Mouse (Mus musculus) monocyte, adult 5-6 weeks (primary cell): ENCODE data around the gene Cops7b. TPM values are rescaled to one million over a fixed set of nuclear protein-coding genes. Genes with fewer than 3 reads are reported as not detected.
A peak's percentile ranks its signal among the peaks of the same experiment; 100 is the strongest.
"Not testable (repeated sequence)": the region's sequence is repeated elsewhere in the genome, so short reads cannot be mapped to it uniquely, and the experiment has no call there.

ENCODE experiments used
- ATAC-seq: fragments of 153-309, 156-312 bp; replicated peaks from 2 replicates; pipeline ENCODE4 v1.8.0; 2017; ENCODE audit warnings: mild to moderate bottlenecking; ENCODE audit not compliant: low TSS enrichment, insufficient number of reproducible peaks, severe bottlenecking, poor library complexity, low FRiP score
- total RNA-seq: library from RNA; stranded (forward); fragments of 200-1000, 200-491, 200-594 nt; gene quantifications from 3 replicates; pipeline ENCODE4 v1.2.3, GENCODE M21; 2017

The Cops7b gene
- 5.7 to 10.7 TPM (median 8.9 TPM) in 3 replicates for total RNA-seq

DNA sequence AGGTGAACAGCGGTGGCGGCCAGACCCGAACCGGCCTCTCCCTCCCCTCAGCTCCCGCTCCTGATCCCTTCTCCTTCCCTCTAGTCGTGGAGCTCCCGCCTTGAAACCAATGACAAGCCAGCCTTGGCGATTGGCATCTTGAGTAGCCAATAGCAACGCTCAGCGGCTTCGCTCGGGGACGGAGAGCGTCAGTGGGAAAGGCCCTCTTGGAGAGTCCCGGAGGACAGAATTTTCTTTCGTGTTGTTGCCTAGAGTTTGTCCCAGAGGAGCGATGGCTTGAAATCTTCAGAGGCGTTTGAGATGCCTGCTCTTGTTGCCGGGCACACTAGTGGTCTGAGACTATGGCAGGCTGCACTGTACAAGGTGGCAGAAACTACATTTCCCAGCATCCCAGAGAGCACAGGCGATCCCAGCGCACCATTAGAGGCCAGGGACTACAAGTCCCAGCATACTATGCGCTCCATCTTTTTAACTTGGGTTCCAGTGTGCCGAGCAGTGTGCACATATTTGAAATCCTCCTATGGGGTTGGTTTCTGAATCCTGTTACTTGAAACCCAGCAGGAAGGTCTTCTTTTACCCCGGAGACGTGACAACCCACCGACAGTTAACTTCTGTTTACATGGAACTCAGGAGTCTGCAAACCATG is at the start of gene Cops7b, which contains the start of gene Pde6d:
TSS of gene Cops7b (plus strand) at position 454 of the 646 bp plus-strand sequence.
TSS of gene Pde6d (minus strand) at position 179 of the 646 bp plus-strand sequence.
- peak; percentile 91 for ATAC-seq

DNA sequence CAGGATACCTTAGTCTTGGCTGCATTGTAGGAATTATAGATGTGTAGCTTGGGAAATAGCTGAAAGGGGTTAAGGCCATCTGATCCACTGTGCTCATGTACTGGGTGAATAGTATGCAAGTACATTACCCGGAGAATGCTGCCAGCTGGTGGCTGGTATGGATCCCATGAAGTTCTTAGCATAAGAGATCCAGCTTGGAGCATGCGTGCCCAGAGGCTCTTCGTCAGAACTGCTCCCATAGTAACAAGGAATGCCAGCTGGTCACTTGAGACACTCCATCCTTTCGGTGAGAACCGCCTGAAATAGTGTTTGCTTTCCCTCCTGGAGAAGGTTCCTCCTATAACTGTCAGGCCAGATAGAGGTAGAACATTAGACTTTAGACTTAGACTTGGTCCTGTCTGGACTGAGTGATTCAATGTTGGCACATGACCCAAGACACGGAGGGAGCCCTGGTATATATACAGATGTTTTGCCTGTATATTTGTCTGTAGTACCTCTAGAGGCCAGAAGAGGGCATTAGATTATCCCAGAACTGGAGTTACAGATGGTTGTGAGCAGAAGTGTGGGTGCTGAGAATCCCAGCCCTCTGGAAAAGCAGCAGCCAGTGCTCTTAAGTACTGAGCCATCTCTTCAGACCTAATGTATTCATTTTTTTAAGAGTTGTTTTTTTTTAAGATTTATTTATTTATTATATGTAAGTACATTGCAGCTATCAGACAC is 49.1 kb upstream of the Cops7b start:
- no peak for ATAC-seq

DNA sequence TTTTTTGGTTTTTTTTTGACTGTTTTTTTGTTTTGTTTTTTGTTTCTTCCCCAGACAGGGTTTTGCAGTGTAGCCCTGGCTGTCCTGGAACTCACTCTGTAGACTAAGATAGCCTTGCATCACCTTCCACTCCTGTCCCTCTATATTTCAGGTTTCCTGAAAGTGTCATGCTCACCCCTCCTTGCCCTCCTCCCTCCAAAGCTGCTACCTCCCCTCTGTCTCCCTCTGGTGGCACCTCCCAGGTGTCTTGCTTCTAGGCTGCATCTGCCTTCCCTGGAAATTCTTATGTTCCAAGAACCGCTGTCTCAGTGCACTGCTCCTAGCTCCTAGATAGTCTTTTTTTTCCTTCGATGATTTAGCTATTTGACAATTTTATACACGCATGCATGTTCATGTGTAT is 44.3 kb upstream of the Cops7b start:
- ATAC-seq: no peak

DNA sequence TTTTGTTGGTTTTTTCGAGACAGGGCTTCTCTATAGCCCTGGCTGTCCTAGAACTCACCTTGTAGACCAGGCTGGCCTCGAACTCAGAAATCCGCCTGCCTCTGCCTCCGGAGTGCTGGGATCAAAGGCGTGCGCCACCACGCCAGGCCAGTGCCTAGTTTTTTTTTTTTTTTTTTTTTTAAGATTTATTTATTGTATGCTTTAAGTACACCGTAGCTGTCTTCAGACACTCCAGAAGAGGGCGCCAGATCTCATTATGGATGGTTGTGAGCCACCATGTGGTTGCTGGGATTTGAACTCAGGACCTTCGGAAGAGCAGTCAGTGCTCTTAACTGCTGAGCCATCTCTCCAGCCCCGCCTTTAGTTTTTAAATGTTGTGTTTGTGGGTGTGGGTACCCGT is 43.1 kb upstream of the Cops7b start:
- not testable (repeated sequence) for ATAC-seq

DNA sequence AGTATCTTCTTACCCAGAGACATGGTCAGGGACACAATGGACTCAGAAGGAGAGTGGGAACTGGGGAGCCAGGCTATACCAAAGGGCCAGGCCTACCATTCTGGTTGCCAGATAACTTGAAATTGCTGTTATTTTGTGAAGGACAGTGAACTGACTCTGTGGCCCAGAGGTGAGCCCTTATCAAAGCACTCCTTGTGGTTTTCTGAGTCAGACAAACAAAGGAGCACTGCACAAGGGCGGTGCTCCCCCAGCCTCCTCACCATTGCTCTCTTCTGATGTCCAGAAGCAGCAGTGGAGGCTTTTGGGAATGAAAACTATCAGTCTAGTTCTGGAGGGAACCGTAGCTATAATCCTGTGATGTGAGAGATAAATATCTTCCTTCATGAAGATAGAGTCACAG is 40.1 kb upstream of the Cops7b start:
- ATAC-seq: no peak

DNA sequence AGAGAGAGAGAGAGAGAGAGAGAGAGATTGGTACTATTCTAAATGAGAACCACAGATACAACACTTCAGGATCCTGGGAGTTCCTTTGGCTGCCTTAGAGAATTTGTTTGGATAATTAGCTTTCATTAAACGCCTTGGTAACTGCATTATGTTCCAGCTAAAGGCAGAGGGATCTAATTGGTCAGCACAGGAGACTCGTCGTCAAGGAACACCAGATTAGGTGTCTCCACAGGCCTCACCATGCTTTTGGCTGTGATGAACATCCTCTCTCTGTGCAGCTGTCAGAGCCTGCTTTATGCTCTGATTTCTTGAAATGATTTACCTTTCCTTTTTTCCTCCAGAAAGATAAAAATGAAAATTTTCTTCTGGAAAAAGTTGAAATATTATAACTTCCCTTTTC is 35.9 kb upstream of the Cops7b start:
- no peak for ATAC-seq

DNA sequence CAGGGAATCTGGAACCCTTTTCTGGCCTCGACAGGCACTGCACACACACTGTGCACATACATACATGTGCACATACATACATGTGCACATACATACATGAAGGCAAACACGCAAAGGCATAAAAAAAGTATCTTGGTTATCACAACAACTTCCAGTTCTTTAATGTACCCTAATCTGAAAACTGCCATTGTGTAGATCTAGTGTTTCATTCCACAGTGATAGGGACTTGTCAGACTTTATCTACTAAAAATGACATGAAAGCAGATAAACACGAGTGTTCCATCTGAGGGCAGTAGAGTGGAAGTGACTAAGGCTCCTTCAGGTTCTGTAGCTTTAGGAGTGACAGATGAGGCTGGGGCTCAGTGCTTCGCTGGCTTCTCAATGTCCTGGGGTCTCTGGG is 31.4 kb upstream of the Cops7b start:
- ATAC-seq: no peak

DNA sequence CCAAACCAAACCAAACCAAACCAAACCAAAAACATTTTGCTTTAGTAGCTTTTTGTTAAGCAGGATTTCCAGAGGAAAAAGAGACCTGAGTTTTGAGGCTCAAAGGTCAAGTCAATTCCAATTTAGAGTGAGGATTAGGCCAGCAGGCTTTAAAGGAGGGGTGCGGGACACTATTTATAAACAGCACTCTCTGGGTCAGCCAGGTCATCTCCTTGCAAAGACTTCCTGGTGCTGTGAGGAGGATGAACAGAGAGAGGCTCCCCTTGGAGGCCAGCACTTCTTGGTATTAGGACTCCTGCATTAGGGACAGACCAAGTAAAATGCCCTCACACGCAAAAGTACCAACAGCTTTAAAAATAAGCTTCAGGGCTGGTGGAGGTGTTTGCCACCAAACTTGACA is 30.8 kb upstream of the Cops7b start:
- ATAC-seq: no peak

DNA sequence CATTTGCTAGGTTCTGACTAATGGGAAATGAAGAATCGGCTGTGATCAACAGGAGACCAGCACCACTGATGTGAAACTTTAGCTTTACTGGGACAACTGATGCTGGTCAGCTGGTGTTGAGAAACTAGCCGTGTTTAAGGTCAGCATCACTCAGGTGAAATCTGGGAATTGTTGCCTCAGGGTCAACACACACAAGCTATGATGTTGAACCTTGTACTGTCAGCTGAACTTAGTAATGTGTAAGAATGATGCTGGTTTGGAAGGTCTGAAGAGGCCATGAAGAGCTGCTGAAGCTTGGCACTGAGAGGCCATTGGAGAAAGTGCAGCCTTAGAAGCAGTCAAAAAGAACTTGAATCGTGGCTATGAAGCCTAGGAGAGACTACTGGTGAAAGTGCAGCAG is 27.0 kb upstream of the Cops7b start:
- no peak for ATAC-seq

DNA sequence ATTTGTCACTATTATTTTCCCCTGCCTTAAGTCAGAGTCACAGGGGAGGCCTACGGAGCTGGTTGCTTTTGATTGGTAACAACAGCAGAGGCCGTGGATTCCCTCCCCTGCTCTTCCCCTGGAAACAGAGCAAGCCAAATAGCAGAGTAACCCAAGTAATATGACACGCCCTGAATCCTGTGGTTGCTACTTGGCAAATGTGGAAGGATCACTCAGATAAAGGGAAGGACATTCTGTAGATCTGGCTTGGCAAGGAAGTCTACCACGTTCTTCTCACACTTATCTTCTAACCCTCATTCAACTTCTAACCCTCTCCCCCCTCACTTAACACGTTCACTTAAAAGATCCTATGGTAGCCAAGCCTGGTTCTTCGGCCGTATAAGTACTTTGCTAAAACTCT is 24.8 kb upstream of the Cops7b start:
- no peak for ATAC-seq

DNA sequence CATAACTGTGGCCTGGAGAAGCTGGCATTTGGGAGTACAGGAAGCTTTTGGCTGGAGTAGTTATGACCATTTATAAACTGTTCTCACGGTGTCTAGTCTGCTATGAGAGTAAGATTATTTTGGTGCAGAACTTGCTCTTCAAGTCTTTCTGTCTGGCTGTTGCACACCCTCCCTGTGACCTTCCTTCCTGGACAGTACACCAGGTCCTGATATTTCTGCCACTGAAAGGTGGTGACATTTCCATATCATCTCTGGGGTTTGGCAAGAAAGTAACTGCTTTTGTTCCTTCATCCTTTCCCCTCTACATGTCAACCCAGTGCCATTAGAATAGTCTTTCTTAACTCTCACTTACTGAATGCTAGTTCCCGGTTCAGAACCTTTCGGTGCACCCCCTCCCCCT is 23.5 kb upstream of the Cops7b start:
- ATAC-seq: no peak

DNA sequence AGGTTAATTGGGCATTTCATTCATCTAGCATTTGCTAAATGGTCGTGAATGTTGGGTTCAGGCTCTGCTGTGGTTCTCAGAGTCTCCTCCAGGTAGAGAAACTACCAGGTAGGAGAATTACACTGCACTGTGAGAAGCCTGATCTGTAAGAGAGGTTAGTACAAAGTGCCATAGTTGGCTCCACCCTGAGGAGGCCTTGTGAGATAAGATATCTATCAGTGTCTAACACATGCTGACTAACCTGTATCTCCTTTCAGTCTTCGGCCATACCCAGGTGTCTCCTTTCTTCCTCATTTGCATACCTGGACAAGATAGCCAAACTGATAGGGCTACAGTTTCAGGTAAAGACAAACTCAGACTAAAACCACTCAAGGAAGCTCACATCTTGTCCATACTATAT is 20.0 kb upstream of the Cops7b start:
- ATAC-seq: no peak

DNA sequence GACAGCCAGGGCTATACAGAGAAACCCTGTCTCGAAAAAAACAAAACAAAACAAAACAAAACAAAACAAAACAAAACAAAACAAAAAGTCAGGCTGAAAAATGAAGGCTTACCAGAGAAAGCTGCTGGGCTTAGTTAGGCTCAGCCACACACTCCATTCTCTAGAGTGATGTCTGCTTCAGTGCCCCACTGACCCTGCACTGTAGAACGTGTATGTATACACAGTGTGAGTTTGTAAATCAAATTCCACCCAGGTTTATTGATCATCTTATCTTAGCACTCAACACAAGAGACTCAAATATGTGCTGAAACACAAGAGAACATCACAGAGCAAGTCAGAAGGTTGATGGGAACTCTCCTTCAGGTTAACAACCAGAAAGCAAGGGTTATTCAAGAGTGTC is 14.3 kb upstream of the Cops7b start:
- ATAC-seq: no peak

DNA sequence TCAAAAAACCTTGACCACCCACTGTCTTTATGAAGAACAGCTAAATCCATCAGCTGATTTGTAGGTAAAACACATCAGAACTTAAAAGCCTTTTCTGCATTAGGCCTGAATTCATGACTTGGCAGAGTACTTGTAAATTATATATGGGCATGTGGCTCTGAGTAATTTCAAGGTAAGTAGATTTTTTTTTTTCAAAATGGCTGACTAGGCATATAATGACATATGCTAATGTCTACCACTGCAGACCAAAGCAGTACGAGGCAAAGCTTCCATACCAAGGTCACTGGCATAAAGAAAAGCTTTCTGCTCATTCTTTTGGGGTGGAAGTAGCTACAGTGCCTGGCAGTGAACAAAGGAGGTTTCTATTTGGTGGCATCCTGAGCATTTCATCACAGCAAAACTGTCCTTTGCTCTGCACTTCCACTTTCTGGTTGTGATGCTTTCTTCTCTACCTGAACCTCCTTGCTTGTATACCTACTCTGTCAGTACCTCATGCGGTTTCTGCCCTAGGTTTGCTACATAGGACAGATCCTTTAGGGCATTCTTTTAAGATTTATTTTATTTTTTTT is 13.3 kb upstream of the Cops7b start:
- ATAC-seq: no peak

DNA sequence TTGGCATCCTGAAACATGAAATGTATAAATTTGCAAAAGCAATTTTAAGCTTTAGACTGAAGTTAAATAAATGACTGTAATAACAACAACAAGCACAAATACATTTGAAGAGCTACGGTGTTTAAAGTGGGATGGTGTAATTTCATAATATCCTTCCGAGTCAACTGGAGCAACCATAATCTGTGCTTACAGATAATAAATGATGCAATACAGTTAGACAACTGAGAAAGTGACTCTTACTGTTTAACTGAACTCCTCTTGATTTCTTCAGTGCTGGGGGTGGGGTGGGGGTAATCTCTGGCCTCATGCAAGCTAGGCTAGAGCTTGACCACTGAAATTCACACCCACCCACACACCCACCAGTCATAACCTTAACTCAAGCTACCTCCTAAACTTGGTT is 11.3 kb upstream of the Cops7b start:
- no peak for ATAC-seq

DNA sequence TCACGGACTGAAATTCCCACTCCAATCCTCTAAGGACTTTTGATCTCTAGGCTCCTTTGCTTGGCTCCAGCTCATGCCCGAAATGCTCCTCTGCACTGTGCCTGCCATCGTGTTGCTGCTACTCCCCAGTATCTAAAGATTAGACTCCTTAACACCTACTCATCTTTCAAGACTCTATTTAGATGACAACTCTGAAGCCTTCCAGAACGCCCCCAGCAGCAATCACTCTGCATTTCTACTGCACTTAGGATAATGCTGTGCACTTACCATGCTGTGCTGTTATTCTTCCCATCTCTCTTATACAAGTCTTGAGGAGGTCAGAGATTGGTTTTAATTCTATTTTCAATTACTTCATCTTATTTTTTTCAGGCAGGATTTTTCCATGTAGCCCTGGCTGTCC is 10.8 kb upstream of the Cops7b start:
- ATAC-seq: no peak

DNA sequence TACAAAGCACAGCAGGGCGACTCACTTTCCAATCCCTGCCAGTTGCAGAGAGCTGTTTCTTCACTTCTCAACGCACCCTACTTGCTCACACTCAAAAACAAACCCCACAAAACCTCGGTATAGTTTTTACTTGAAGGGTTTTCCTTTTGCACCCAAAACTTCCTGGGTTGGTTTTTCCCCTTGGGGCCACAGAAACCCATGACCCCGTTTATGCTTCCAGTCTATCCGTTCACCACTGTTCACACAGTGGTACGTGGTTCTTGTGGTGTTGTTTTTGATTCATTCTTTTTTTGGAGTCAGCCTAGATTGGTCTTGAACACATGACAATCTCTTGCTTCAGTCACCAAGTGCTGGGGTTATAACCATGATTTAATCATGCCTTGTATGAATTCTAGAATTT is 2.3 kb upstream of the Cops7b start:
- no peak for ATAC-seq

DNA sequence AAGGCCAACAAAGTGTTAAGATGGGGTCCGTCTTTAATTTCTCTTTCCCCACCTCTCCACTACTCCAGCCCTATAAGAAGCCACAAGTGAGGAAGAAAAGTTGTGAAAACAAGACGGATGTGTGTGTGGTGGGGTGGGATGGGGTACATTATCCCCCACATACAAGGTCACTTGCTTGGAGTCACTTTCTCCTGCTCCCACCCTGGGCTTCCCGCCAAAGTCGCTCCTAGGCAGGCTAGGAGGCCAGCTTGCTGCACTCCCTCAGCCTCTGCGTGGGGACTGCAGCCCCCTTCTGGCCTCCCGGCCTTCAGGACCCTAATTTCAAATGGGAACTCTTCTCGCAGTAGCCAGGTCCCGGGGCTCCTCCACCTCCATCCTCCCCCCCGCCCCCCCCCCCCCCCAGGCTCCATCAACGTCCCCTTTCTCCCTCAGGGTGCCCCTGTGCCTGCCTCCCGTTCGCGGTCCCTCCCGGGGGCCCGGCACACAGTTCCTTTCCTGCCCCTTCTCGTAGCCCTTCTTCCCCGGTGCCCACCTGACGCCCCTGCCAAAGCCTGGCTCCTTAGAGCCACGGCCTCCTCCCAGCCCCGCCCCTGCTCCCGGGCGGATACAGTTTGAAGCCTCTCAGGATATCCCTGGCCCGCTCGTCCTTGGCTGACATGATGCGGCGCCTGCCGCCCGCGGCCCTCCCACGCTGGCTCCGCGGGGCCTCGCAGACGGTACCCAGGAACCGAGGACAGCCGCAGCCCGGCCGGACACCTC is 833 bp upstream of the Cops7b start:
- ATAC-seq: 0 out of 2 replicates have a peak, but pooled peaks have one; percentile 4

DNA sequence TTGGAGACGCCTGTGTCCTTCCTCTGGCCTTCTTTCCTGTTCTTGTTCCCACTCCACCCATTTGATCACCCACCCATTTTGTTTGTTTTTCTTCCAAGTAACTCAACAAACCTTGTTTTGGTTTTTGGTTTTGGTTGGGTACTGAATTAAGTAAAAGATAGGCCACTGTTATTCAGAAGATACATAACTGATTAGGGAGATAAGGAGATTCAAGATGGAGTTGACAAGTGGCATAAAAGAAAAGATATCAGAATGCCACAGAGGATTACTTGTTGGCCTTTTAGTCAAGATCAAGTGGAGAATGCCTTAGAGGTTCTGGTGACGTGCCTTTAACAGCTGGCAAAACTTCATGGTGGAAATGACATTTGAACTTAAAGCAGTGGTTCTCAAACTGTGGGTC is 1.0 kb downstream of the Cops7b start:
- no peak for ATAC-seq
